Mouse (Mus musculus) CH12F3 (cell line): ENCODE data around the gene Anpep.
"Not testable (repeated sequence)": the region's sequence is repeated elsewhere in the genome, so short reads cannot be mapped to it uniquely, and the experiment has no call there.

ENCODE experiments used
- in situ Hi-C: fragments of 300-500 bp; cut with MboI; formaldehyde crosslinking; loops from 2 replicates; pipeline ENCODE4 v1.14.3; 2020; ENCODE audit warnings: low sequenced_read_pairs

The Anpep gene

GRCm38 (mm10) chr7:79813409-79813808 lies 47.5 kb downstream of the Anpep start:
- in situ Hi-C loops = no loop called here

- in situ Hi-C loops = no loop called here
Observed at GRCm38 (mm10) chr7:79810611-79811506, 50.0 kb downstream of the Anpep start, which contains the start of gene Mesp2. Mesp2 (plus strand) TSS chr7:79810727.

GRCm38 (mm10) chr7:79808561-79808960 lies 52.3 kb downstream of the Anpep start:
- in situ Hi-C loops = no loop called here

GRCm38 (mm10) chr7:79803887-79804286 lies 57.0 kb downstream of the Anpep start:
- in situ Hi-C loops = no loop called here

GRCm38 (mm10) chr7:79802037-79802436 lies 58.8 kb downstream of the Anpep start:
- in situ Hi-C loops = no loop called here

- in situ Hi-C loops = no loop called here
Observed at GRCm38 (mm10) chr7:79801391-79801790, 59.5 kb downstream of the Anpep start.

GRCm38 (mm10) chr7:79800336-79800735 lies 60.5 kb downstream of the Anpep start:
- in situ Hi-C loops = no loop called here

GRCm38 (mm10) chr7:79799506-79799905 lies 61.4 kb downstream of the Anpep start:
- in situ Hi-C loops = loop anchor here (5.0 kb wide), 1 partner anchor 113 kb away; no protein-coding TSS in a partner anchor

GRCm38 (mm10) chr7:79799048-79799447 lies 61.8 kb downstream of the Anpep start:
- in situ Hi-C loops = loop anchor here (5.0 kb wide), 1 partner anchor 113 kb away; no protein-coding TSS in a partner anchor

GRCm38 (mm10) chr7:79798606-79799005 lies 62.3 kb downstream of the Anpep start:
- in situ Hi-C loops = loop anchor here (5.0 kb wide), 1 partner anchor 114 kb away; no protein-coding TSS in a partner anchor

- in situ Hi-C loops = no loop called here
Observed at GRCm38 (mm10) chr7:79793688-79794087, 67.2 kb downstream of the Anpep start, which contains the start of gene Mesp1. Mesp1 (minus strand) TSS chr7:79793788.

GRCm38 (mm10) chr7:79792635-79793421 lies 68.0 kb downstream of the Anpep start:
- in situ Hi-C loops = no loop called here

- in situ Hi-C loops = not testable (repeated sequence)
Observed at GRCm38 (mm10) chr7:79789812-79790211, 71.0 kb downstream of the Anpep start.

GRCm38 (mm10) chr7:79786295-79786694 lies 74.6 kb downstream of the Anpep start:
- in situ Hi-C loops = no loop called here

GRCm38 (mm10) chr7:79782516-79782855 lies 78.4 kb downstream of the Anpep start:
- in situ Hi-C loops = no loop called here

GRCm38 (mm10) chr7:79781826-79782515 lies 78.9 kb downstream of the Anpep start:
- in situ Hi-C loops = no loop called here

GRCm38 (mm10) chr7:79780647-79781626 lies 79.9 kb downstream of the Anpep start:
- in situ Hi-C loops = no loop called here
